Mouse (Mus musculus) spleen, adult 2 months (tissue): ENCODE data around the gene Mfsd13b. TPM values are rescaled to one million over a fixed set of nuclear protein-coding genes. Genes with fewer than 3 reads are reported as not detected.

Source experiments
- DNase-seq, 2 experiments: peaks; one replicate each; pipeline versions ENCODE4 v3.0.0 to v3.0.0-alpha.2; 2012 to 2021; ENCODE audit warnings: low spot score in 2 of 2, low read depth in 1 of 2
- H3K27ac ChIP-seq: fragments of 200-500 bp; 2 replicates; pipeline ENCODE4 v1.5.1; 2012; ENCODE audit warnings: low read length, inconsistent platforms; ENCODE audit not compliant: insufficient read depth
- H3K27me3 ChIP-seq: fragments of 200-500 bp; 2 replicates; pipeline ENCODE4 v1.6.1; 2012; ENCODE audit warnings: mild to moderate bottlenecking, moderate library complexity, low read length, inconsistent platforms; ENCODE audit not compliant: control insufficient read depth, insufficient read depth
- H3K36me3 ChIP-seq: fragments of 200-500 bp; 2 replicates; pipeline ENCODE4 v1.6.1; 2012; ENCODE audit warnings: mild to moderate bottlenecking, low read length, inconsistent platforms; ENCODE audit not compliant: control insufficient read depth, insufficient read depth
- H3K4me1 ChIP-seq: fragments of 200-500 bp; 2 replicates; pipeline ENCODE4 v1.6.1; 2011; ENCODE audit warnings: inconsistent platforms; ENCODE audit not compliant: control insufficient read depth, insufficient read depth, insufficient read length
- H3K4me3 ChIP-seq: fragments of 200-500 bp; 2 replicates; pipeline ENCODE4 v1.5.1; 2011; ENCODE audit warnings: mild to moderate bottlenecking, inconsistent platforms; ENCODE audit not compliant: insufficient read depth, insufficient read length; ENCODE audit errors: extremely low read depth
- CTCF ChIP-seq: fragments of 200-500 bp; IDR thresholded peaks from 2 replicates; pipeline ENCODE4 v1.5.1; 2011; ENCODE audit warnings: mild to moderate bottlenecking, inconsistent platforms; ENCODE audit not compliant: insufficient read depth, insufficient read length, insufficient replicate concordance; ENCODE audit errors: extremely low read depth
- POLR2A ChIP-seq: fragments of 200-500 bp; IDR thresholded peaks from 2 replicates; pipeline ENCODE4 v1.6.1; 2011; ENCODE audit warnings: low read depth, low read length, inconsistent platforms
- WGBS: fragments of 180-500 bp; shearing (Covaris S2); methylation state at CpG from one replicate; pipeline ENCODE4 v1.1.7; 2018; 5-methylcytosine and 5-hydroxymethylcytosine counted together
- polyA plus RNA-seq: library from polyadenylated mRNA; depleted of rRNA; stranded (reverse); fragments of >200 nt; gene quantifications from 2 replicates; pipeline ENCODE4 v1.2.3, GENCODE M21; 2012

Gene Mfsd13b
- polyA plus RNA-seq, 1 experiment: 0.11 TPM

DNA sequence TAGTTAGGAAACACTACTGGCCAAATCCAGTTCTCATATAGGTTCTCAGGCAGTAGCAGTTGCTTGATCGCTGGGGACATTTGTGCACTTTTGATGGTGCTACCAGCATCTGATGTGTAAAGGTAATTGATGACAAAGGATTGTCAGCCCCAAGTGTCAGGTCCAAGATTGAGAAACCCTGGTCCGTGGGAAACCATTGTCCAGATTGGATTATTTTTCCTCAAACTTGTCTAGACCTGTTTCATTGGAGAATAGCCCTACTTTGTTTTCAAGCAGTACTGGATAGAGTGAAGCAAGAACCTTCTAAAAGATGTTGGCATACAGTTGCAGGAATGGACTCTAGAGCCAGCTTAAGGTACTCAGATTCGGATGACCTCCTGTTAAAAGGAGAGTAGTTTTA lies 60.7 kb downstream of the Mfsd13b start:
- H3K4me1 ChIP-seq: no peaks in the 10 kb centered on the region; the same call in 1 of the 2 replicates
- no peak overlapping the region for H3K4me3 ChIP-seq
- DNase-seq: no peak
- no peak overlapping the region for H3K27ac ChIP-seq
- TF ChIP-seq POLR2A (no peak), CTCF (no peak)
- 92% methylated on average over 3 of the region's 3 CpGs for WGBS
- no peaks in the 10 kb centered on the region for H3K27me3 ChIP-seq
- H3K36me3 ChIP-seq: no peaks in the 10 kb centered on the region

DNA sequence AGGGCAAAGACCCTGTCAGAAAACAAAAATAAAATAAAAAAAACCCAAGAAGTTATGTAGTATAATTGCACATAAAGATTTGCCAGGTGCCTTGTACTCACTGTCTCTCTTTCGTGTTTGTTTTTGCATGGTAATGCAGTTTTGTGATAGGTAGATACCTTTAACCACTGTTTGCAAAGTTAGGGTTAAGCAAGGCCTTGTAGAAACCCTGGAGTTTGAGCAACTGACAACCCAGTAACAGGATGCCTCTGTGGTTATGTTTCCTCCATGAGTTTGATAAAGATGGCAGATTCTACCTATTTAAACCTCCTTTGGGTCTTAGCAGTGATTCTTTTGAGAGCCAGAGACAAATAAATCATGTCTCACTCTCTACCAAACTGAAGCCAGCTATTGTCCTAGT lies 61.2 kb downstream of the Mfsd13b start:
- Histone ChIP-seq H3K4me1 (no peaks in the 10 kb centered on the region; the same call in 1 of the 2 replicates), H3K4me3 (no peak overlapping the region), H3K27ac (no peak overlapping the region), H3K36me3 (peaks cover under 1% of the 10 kb centered on the region; the same call in 1 of the 2 replicates), H3K27me3 (no peaks in the 10 kb centered on the region)
- no peak for TF ChIP-seq CTCF
- no peak for TF ChIP-seq POLR2A
- WGBS: 60% methylated on average over 1 of the region's 1 CpGs
- no peak for DNase-seq

GRCm38 (mm10) chr7:121044251-121044650 lies 61.9 kb downstream of the Mfsd13b start:
- no peak for DNase-seq
- TF ChIP-seq POLR2A (no peak), CTCF (no peak)
- no peak overlapping the region for H3K27ac ChIP-seq
- H3K36me3 ChIP-seq: peaks cover 2% of the 10 kb centered on the region; the same call in 1 of the 2 replicates
- WGBS: 81% methylated on average over 1 of the region's 1 CpGs
- no peaks in the 10 kb centered on the region; the same call in 1 of the 2 replicates for H3K4me1 ChIP-seq
- H3K27me3 ChIP-seq: no peaks in the 10 kb centered on the region
- no peak overlapping the region for H3K4me3 ChIP-seq

- Histone ChIP-seq H3K27me3 (no peaks in the 10 kb centered on the region), H3K4me1 (no peaks in the 10 kb centered on the region; the same call in 1 of the 2 replicates), H3K36me3 (peaks cover 2% of the 10 kb centered on the region; the same call in 1 of the 2 replicates), H3K4me3 (no peak overlapping the region), H3K27ac (no peak overlapping the region)
- WGBS: 89% methylated on average over 6 of the region's 6 CpGs
- TF ChIP-seq CTCF: no peak
- no peak for TF ChIP-seq POLR2A
- no peak for DNase-seq
Observed at GRCm38 (mm10) chr7:121045671-121046453, 63.6 kb downstream of the Mfsd13b start.

DNA sequence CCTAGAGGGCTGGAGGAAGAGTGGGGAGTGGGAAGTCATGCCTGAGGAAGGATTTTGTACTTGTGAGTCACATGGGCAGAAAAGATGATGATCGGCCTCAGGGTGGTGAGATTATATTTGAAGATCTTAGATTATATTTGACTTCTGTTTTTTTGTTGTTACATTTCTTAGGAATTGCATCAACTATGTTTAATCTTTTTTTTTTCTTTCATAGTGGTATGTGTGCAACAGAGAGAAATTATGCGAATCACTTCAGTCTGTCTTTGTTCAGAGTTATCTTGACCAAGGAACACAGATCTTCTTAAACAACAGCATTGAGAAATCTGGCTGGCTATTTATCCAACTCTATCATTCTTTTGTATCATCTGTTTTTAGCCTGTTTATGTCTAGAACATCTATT lies 65.3 kb downstream of the Mfsd13b start:
- DNase-seq: no peak
- Histone ChIP-seq H3K4me1 (no peaks in the 10 kb centered on the region; the same call in 1 of the 2 replicates), H3K4me3 (no peak overlapping the region), H3K36me3 (peaks cover 3% of the 10 kb centered on the region), H3K27ac (no peak overlapping the region), H3K27me3 (no peaks in the 10 kb centered on the region)
- TF ChIP-seq POLR2A (no peak), CTCF (no peak)
- WGBS: 85% methylated on average over 2 of the region's 2 CpGs

GRCm38 (mm10) chr7:121053071-121053470 lies 70.8 kb downstream of the Mfsd13b start:
- peaks cover 9% of the 10 kb centered on the region for H3K36me3 ChIP-seq

More at GRCm38 (mm10) chr7:121053071-121053470, 70.8 kb downstream of the Mfsd13b start:
- H3K4me3 ChIP-seq: no peak overlapping the region
- no peak for TF ChIP-seq POLR2A
- TF ChIP-seq CTCF: no peak
- no peaks in the 10 kb centered on the region for H3K27me3 ChIP-seq
- no peak overlapping the region for H3K27ac ChIP-seq
- no peak for DNase-seq
- H3K4me1 ChIP-seq: peaks cover 4% of the 10 kb centered on the region; the same call in 1 of the 2 replicates
- WGBS: 90% methylated on average over 4 of the region's 4 CpGs
